In genomic region chr8:70672325-70673078, GRCm38 (mm10) we compare ENCODE assay signal across 9 mouse cellular contexts. TPM values are rescaled to one million over a fixed set of nuclear protein-coding genes. Genes with fewer than 3 reads are reported as not detected.
DNase-seq lines count a peak whose midpoint lies in the region; ATAC-seq and TF ChIP-seq lines count a peak whose summit lies in the region.
"Had no signal": no experiment of that assay in that cellular context is flagged by ENCODE, and none has a peak within 500 bp of the region (broad histone marks: within the 10 kb centered on the region; RNA-seq: fewer than 3 reads in every experiment).

No protein-coding gene starts in this region.

- H3K27me3 ChIP-seq in spleen, adult 2 months (ENCODE audit: control insufficient read depth, insufficient read depth, low read length): no peaks in the 10 kb centered on the region
- no peaks in the 10 kb centered on the region for H3K27me3 ChIP-seq in liver, embryonic 12.5 days (replicated peaks)

- H3K4me3 ChIP-seq in spleen, adult 2 months (ENCODE audit: extremely low read depth, insufficient read depth, insufficient read length): peak overlapping the region; percentile 20
- H3K4me3 ChIP-seq in liver, embryonic 12.5 days: peak overlapping the region; percentile 69

- no peaks in the 10 kb centered on the region for H3K36me3 ChIP-seq in spleen, adult 2 months (ENCODE audit: control insufficient read depth, insufficient read depth, low read length)
- peaks cover 14% of the 10 kb centered on the region for H3K36me3 ChIP-seq in liver, embryonic 12.5 days

- peaks cover 29% of the 10 kb centered on the region; the same call in 1 of the 2 replicates for H3K4me1 ChIP-seq in spleen, adult 2 months (ENCODE audit: control insufficient read depth, insufficient read depth, insufficient read length)
- peaks cover 52% of the 10 kb centered on the region for H3K4me1 ChIP-seq in liver, embryonic 12.5 days

- H3K4me2 ChIP-seq in liver, embryonic 12.5 days: peak overlapping the region; percentile 89

- H3K9ac ChIP-seq in liver, embryonic 12.5 days: peak overlapping the region; percentile 72

- peak; percentile 67 for DNase-seq in cerebellum, adult 9-10 months
- DNase-seq in cerebellum, postnatal 10 days: no peak
- DNase-seq in spleen, adult 2 months (ENCODE audit: low read depth in 1 of 2, low spot score in 2 of 2): no peak
- DNase-seq in spleen, postnatal 10 days (ENCODE audit: low spot score in 2 of 2): no peak
- no peak for DNase-seq in adrenal gland, postnatal 10 days
- no peak for DNase-seq in cerebellum, postnatal 36 days
- DNase-seq in thymus, postnatal 14 days: no peak

- peak; percentile 2 for ATAC-seq in liver, embryonic 12.5 days

- peak overlapping the region; percentile 67 for H3K27ac ChIP-seq in spleen, adult 2 months (ENCODE audit: insufficient read depth, low read length)
- peak overlapping the region; percentile 93 for H3K27ac ChIP-seq in liver, embryonic 12.5 days

- 36% methylated on average over 19 of the region's 19 CpGs for WGBS in spleen, adult 2 months
- 33% methylated on average over 19 of the region's 19 CpGs for WGBS in liver, embryonic 12.5 days (ENCODE audit: insufficient replicate concordance)

- no peak for TF ChIP-seq POLR2A in spleen, adult 2 months (IDR thresholded peaks at IDR 0.05; ENCODE audit: low read depth, low read length)

- no peak for TF ChIP-seq CTCF in spleen, adult 2 months (IDR thresholded peaks at IDR 0.05; ENCODE audit: extremely low read depth, insufficient read depth, insufficient read length, insufficient replicate concordance)

- H3K9me3 ChIP-seq in liver, embryonic 12.5 days (replicated peaks): no peaks in the 10 kb centered on the region

RNA-seq across cellular contexts. Expression of gene Lsm4, which starts 0.5 kb away (rescaled TPM):
- 109 and 137 TPM in 2 replicates for polyA plus RNA-seq in spleen, adult 2 months (2012; rRNA removed)
- polyA plus RNA-seq in liver, embryonic 12.5 days (2016; fragmentation: Nextera tagmentation; extraction: Ambion mirVana): 266 and 269 TPM in 2 replicates
- 10 to 100 TPM; 91.5 to 94.7 TPM for total RNA-seq in adrenal gland, postnatal 10 days (2021)

RNA-seq across cellular contexts. Expression of gene Pgpep1, which starts 12.3 kb away (rescaled TPM):
- 18.2 and 22.2 TPM in 2 replicates for polyA plus RNA-seq in spleen, adult 2 months (2012; rRNA removed)
- polyA plus RNA-seq in liver, embryonic 12.5 days (2016; fragmentation: Nextera tagmentation; extraction: Ambion mirVana): 19.6 and 24.2 TPM in 2 replicates
- 10 to 100 TPM; 65.7 to 80.6 TPM for total RNA-seq in adrenal gland, postnatal 10 days (2021)

RNA-seq across cellular contexts. Expression of gene Jund, which starts 26.2 kb away (rescaled TPM):
- polyA plus RNA-seq in spleen, adult 2 months (2012; rRNA removed): 269 and 455 TPM in 2 replicates
- 59.5 and 66.8 TPM in 2 replicates for polyA plus RNA-seq in liver, embryonic 12.5 days (2016; fragmentation: Nextera tagmentation; extraction: Ambion mirVana)
- 100 to 1,000 TPM; 149 to 185 TPM for total RNA-seq in adrenal gland, postnatal 10 days (2021)

RNA-seq across cellular contexts. Expression of gene Iqcn, which starts 30.8 kb away (rescaled TPM):
- polyA plus RNA-seq in spleen, adult 2 months (2012; rRNA removed): 0.08 and 0.09 TPM in 2 replicates
- polyA plus RNA-seq in liver, embryonic 12.5 days (2016; fragmentation: Nextera tagmentation; extraction: Ambion mirVana): not detected in 2 replicates
- total RNA-seq in adrenal gland, postnatal 10 days (2021): under 1 TPM; 0.15 to 0.30 TPM
- total RNA-seq: gastrocnemius, adult 8-10 months had no signal

RNA-seq across cellular contexts. Expression of gene Gdf15, which starts 40.2 kb away (rescaled TPM):
- polyA plus RNA-seq in spleen, adult 2 months (2012; rRNA removed): 5.2 and 6.0 TPM in 2 replicates
- 4.4 and 4.9 TPM in 2 replicates for polyA plus RNA-seq in liver, embryonic 12.5 days (2016; fragmentation: Nextera tagmentation; extraction: Ambion mirVana)
- 1 to 10 TPM in 1 of 2 experiments, under 1 TPM in 1; 0.79 to 1.7 TPM for total RNA-seq in adrenal gland, postnatal 10 days (2021)
